Mouse (Mus musculus) heart, embryonic 14.5 days (tissue): ENCODE measurements around the gene Rec8. TPM values are rescaled to one million over a fixed set of nuclear protein-coding genes. Genes with fewer than 3 reads are reported as not detected.

Experiments
- ATAC-seq: fragments of 200-750 bp; cut with Nextera tagmentation; 2 replicates; pipeline ENCODE4 v1.8.0; 2017; ENCODE audit warnings: low read depth, moderate TSS enrichment; ENCODE audit not compliant: insufficient number of reproducible peaks, insufficient read depth, low FRiP score
- H3K27ac ChIP-seq, 2 experiments: fragments of 200-500 bp in 1 of 2; fragments of 300-500 bp in 1 of 2; sonication (generic) in 1 of 2; replicated peaks in 1 of 2; 2 replicates each; pipeline ENCODE4 v1.5.1; 2012 to 2014; ENCODE audit warnings: low read depth in 2 of 2, low read length in 2 of 2, control low read depth in 1 of 2, mild to moderate bottlenecking in 1 of 2, mixed read lengths in 1 of 2; ENCODE audit not compliant: control insufficient read depth in 1 of 2, insufficient read depth in 1 of 2
- H3K27me3 ChIP-seq: fragments of 300-500 bp; sonication (generic); 2 replicates; pipeline ENCODE4 v1.6.1; 2014; ENCODE audit warnings: mild to moderate bottlenecking, low read length, control low read depth; ENCODE audit not compliant: control insufficient read depth, insufficient read depth
- H3K36me3 ChIP-seq: fragments of 300-500 bp; sonication (generic); 2 replicates; pipeline ENCODE4 v1.6.1; 2014; ENCODE audit warnings: mild to moderate bottlenecking, control low read depth, low read length, mixed read lengths; ENCODE audit not compliant: control insufficient read depth, insufficient read depth
- H3K4me1 ChIP-seq, 2 experiments: fragments of 200-500 bp in 1 of 2; fragments of 300-500 bp in 1 of 2; sonication (generic) in 1 of 2; 2 replicates each; pipeline ENCODE4 v1.6.1; 2012 to 2014; ENCODE audit warnings: low read length in 2 of 2, control low read depth in 1 of 2, mixed read lengths in 1 of 2; ENCODE audit not compliant: control insufficient read depth in 2 of 2, insufficient read depth in 2 of 2
- H3K4me2 ChIP-seq: fragments of 300-500 bp; sonication (generic); 2 replicates; pipeline ENCODE4 v1.6.1; 2014; ENCODE audit warnings: mild to moderate bottlenecking, low read length
- H3K4me3 ChIP-seq, 2 experiments: fragments of 200-500 bp in 1 of 2; fragments of 300-500 bp in 1 of 2; sonication (generic) in 1 of 2; 2 replicates each; pipeline ENCODE4 v1.5.1; 2012 to 2014; ENCODE audit warnings: low read length in 2 of 2, mild to moderate bottlenecking in 2 of 2, control low read depth in 1 of 2, low read depth in 1 of 2, moderate library complexity in 1 of 2; ENCODE audit not compliant: control insufficient read depth in 1 of 2, insufficient read depth in 1 of 2
- H3K9ac ChIP-seq: fragments of 300-500 bp; sonication (generic); 2 replicates; pipeline ENCODE4 v1.6.1; 2014; ENCODE audit warnings: mild to moderate bottlenecking, low read length
- H3K9me3 ChIP-seq: fragments of 300-500 bp; sonication (generic); 2 replicates; pipeline ENCODE4 v1.6.1; 2016; ENCODE audit warnings: low read length, control low read depth; ENCODE audit not compliant: control insufficient read depth
- WGBS: fragments of 180-500 bp; shearing (Covaris S2); extraction: QIAGEN DNeasy Blood & Tissue Kit; methylation state at CpG from one replicate; pipeline ENCODE4 v1.1.7; 2014; 5-methylcytosine and 5-hydroxymethylcytosine counted together
- polyA plus RNA-seq: library from polyadenylated mRNA; unstranded; fragments of >200 nt; fragmentation: Nextera tagmentation; extraction: Ambion mirVana; gene quantifications from 2 replicates; pipeline ENCODE4 v1.2.1, GENCODE M21; 2014

Gene Rec8
- polyA plus RNA-seq, 1 experiment from 2014 or later = 10.2 TPM

GRCm38 (mm10) chr14:55660636-55661035 lies 42.8 kb downstream of the Rec8 start:
- Histone ChIP-seq H3K4me2 (peak overlapping the region; percentile 74), H3K4me1 (peaks cover 15 to 19% of the 10 kb centered on the region in 2 experiments; a peak in 3 of 4 replicates), H3K27ac (peak overlapping the region in 1 of 2 experiments; percentile 82; a peak in 1 of 4 replicates), H3K36me3 (peaks cover 47% of the 10 kb centered on the region), H3K4me3 (peak overlapping the region in 1 of 2 experiments; percentile 81; a peak in 2 of 4 replicates), H3K27me3 (no peaks in the 10 kb centered on the region), H3K9ac (peak overlapping the region; percentile 27; the same call in 1 of the 2 replicates), H3K9me3 (no peaks in the 10 kb centered on the region)
- WGBS = 46% methylated on average over 2 of the region's 2 CpGs
- no peak for ATAC-seq

DNA sequence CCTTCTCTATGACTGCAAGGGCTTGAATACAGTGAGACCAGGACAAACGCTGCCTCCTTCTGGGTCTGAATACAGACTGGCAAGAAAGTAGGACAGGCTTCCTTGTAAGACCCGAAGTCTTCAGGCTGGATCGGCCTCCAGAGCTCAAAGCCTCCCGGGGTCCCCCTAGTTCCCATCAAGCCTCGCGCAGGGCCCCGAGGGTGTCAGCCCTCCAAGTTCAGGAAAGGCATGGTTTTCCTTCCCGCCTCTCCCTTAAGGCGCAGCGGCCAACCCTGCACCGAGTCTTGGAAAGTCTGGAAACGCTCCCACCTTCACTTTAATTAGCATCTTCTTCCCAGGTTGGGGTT lies 53.6 kb downstream of the Rec8 start:
- peak; percentile 33; the same call in 1 of the 2 replicates for ATAC-seq
- Histone ChIP-seq H3K9ac (peak overlapping the region; percentile 84), H3K4me2 (peak overlapping the region; percentile 76), H3K4me3 (peak overlapping the region; percentile 82 to 86), H3K4me1 (peaks cover 2 to 10% of the 10 kb centered on the region in 2 experiments; a peak in 3 of 4 replicates), H3K27ac (peak overlapping the region; percentile 84 to 85), H3K9me3 (no peaks in the 10 kb centered on the region), H3K27me3 (no peaks in the 10 kb centered on the region), H3K36me3 (peaks cover 41% of the 10 kb centered on the region)
- WGBS = under 1% methylated on average over 12 of the region's 12 CpGs

DNA sequence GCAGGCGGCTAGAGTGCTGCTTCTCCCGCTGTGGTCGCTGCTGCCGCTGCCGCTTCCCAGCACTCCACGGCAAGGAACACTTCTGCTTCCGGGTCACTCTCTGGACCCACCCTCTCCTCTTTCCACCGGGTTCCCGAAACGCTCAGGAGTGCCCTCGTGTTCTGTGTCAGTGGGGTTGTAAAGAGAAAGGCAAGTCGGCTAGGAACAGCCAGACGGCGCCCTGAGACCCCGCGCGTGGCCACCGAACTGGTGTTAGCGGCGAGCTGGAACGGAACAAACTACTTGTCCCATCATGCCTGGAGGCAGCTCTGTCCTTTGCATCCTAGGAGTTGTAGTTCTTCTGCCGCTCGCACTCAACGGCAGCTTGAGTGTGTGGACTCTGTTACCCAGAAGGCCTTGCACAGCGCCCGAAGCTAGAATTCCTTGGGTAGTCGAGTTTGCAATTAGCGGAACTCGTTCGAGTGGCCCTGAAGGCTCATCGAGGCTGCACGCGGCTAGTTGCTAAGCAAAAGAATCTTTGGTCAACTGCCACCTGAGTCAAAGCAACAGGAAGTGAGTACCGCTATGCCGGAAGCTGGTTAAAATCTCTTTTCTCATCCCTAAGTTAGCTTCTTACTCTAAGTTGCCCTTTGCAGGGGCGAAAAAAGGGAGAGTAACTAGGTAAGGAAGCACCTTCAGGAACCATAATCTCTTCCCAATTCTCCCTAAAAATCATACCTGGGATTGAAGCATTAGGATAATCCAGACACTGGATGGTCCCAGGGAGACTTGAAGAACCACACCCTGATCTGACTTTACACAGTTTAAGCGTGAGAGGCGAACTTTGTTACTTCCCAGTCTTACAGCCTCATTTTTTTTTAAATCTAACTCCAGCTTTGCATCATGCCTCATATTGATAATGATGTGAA lies 54.2 kb downstream of the Rec8 start, which contains the start of the genes Gmpr2 and Nedd8:
TSS of gene Gmpr2 (plus strand) at position 109 of the 908 bp plus-strand sequence.
TSS of gene Nedd8 (minus strand) at position 292 of the 908 bp plus-strand sequence.
- H3K9me3 ChIP-seq = no peaks in the 10 kb centered on the region
- under 1% methylated on average over 38 of the region's 38 CpGs for WGBS
- H3K9ac ChIP-seq = peak within 1 kb of the TSS; percentile 84
- peak within 1 kb of the TSS; percentile 76 for H3K4me2 ChIP-seq
- H3K4me3 ChIP-seq = peak within 1 kb of the TSS; percentile 82 to 86
- peak within 1 kb of the TSS; percentile 84 to 85 for H3K27ac ChIP-seq
- H3K27me3 ChIP-seq = no peaks in the 10 kb centered on the region
- ATAC-seq = peak; percentile 94
- peaks cover 2 to 10% of the 10 kb centered on the region in 2 experiments; a peak in 3 of 4 replicates for H3K4me1 ChIP-seq
- peaks cover 43% of the 10 kb centered on the region for H3K36me3 ChIP-seq

DNA sequence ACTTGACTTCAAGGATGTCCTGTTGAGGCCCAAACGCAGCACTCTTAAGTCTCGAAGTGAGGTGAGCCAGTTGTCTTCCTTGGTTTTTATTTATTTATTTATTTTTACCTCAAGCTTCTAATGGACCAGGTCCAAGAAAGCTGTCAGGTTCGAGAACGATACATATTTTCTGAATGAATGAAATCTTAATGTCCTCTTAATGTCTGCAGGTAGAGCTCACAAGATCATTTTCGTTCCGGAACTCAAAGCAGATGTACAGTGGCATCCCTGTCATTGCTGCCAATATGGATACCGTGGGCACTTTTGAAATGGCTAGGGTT lies 54.9 kb downstream of the Rec8 start:
- Histone ChIP-seq H3K4me3 (peak overlapping the region; percentile 82 to 86; a peak in 3 of 4 replicates), H3K27ac (peak overlapping the region; percentile 68 to 77)
- ATAC-seq = no peak

More for the DNA sequence above, 54.9 kb downstream of the Rec8 start:
- 74% methylated on average over 7 of the region's 7 CpGs for WGBS
- H3K9me3 ChIP-seq = no peaks in the 10 kb centered on the region
- H3K4me2 ChIP-seq = peak overlapping the region; percentile 76
- peaks cover 2 to 10% of the 10 kb centered on the region in 2 experiments; a peak in 3 of 4 replicates for H3K4me1 ChIP-seq
- peak overlapping the region; percentile 84 for H3K9ac ChIP-seq
- H3K27me3 ChIP-seq = no peaks in the 10 kb centered on the region
- peaks cover 50% of the 10 kb centered on the region for H3K36me3 ChIP-seq

Other genes starting within 250 kb of the Rec8 start
- 43.4 and 54.1 TPM in 2 replicates for gene Dhrs4, start 139.3 kb upstream of the Rec8 start, polyA plus RNA-seq
- 1.6 and 2.9 TPM in 2 replicates for gene Carmil3, start 127.4 kb upstream of the Rec8 start, polyA plus RNA-seq
- gene Cpne6, start 107.6 kb upstream of the Rec8 start, polyA plus RNA-seq = 0.12 and 0.36 TPM in 2 replicates
- not detected in 2 replicates for gene Nrl, start 93.1 kb upstream of the Rec8 start, polyA plus RNA-seq
- gene Pck2, start 77.8 kb upstream of the Rec8 start, polyA plus RNA-seq = 35.1 TPM in 2 replicates
- gene Dcaf11, start 58.0 kb upstream of the Rec8 start, polyA plus RNA-seq = 68.1 and 74.1 TPM in 2 replicates
- not detected in 2 replicates for gene A730061H03Rik, start 57.6 kb upstream of the Rec8 start, polyA plus RNA-seq
- 97.6 and 102 TPM in 2 replicates for gene Fitm1, start 42.4 kb upstream of the Rec8 start, polyA plus RNA-seq
- gene Psme1, start 39.9 kb upstream of the Rec8 start, polyA plus RNA-seq = 224 and 250 TPM in 2 replicates
- 22.6 and 22.7 TPM in 2 replicates for gene Emc9, start 32.7 kb upstream of the Rec8 start, polyA plus RNA-seq
- gene Psme2, start 26.9 kb upstream of the Rec8 start, polyA plus RNA-seq = 225 and 229 TPM in 2 replicates
- 12.7 and 13.1 TPM in 2 replicates for gene Rnf31, start 26.3 kb upstream of the Rec8 start, polyA plus RNA-seq
- 9.8 and 10.1 TPM in 2 replicates for gene Irf9, start 14.5 kb upstream of the Rec8 start, polyA plus RNA-seq
- 65.7 and 68.4 TPM in 2 replicates for gene Ipo4, start 17.9 kb downstream of the Rec8 start, polyA plus RNA-seq
- 1.8 and 2.5 TPM in 2 replicates for gene Gm49378, start 19.9 kb downstream of the Rec8 start, polyA plus RNA-seq
- 86.6 and 90.0 TPM in 2 replicates for gene Tm9sf1, start 25.8 kb downstream of the Rec8 start, polyA plus RNA-seq
- 0.35 and 0.46 TPM in 2 replicates for gene Tssk4, start 32.1 kb downstream of the Rec8 start, polyA plus RNA-seq
- gene Mdp1, start 42.5 kb downstream of the Rec8 start, polyA plus RNA-seq = 99.2 and 100 TPM in 2 replicates
- gene Gmpr2, start 53.9 kb downstream of the Rec8 start, polyA plus RNA-seq = 40.6 and 40.9 TPM in 2 replicates
- gene Nedd8, start 54.1 kb downstream of the Rec8 start, polyA plus RNA-seq = 511 and 563 TPM in 2 replicates
- 28.7 and 31.6 TPM in 2 replicates for gene Tinf2, start 63.8 kb downstream of the Rec8 start, polyA plus RNA-seq
- gene Tgm1, start 95.9 kb downstream of the Rec8 start, polyA plus RNA-seq = 0.13 and 0.14 TPM in 2 replicates
- 20.1 and 20.5 TPM in 2 replicates for gene Rabggta, start 104.2 kb downstream of the Rec8 start, polyA plus RNA-seq
- gene Dhrs1, start 127.7 kb downstream of the Rec8 start, polyA plus RNA-seq = 59.8 and 70.6 TPM in 2 replicates
- gene Nop9, start 127.7 kb downstream of the Rec8 start, polyA plus RNA-seq = 21.3 and 25.2 TPM in 2 replicates
- 1.5 and 1.6 TPM in 2 replicates for gene Cideb, start 140.4 kb downstream of the Rec8 start, polyA plus RNA-seq
- gene Ltb4r2, start 143.4 kb downstream of the Rec8 start, polyA plus RNA-seq = 0.24 and 0.27 TPM in 2 replicates
- 0.28 and 0.62 TPM in 2 replicates for gene Ltb4r1, start 147.9 kb downstream of the Rec8 start, polyA plus RNA-seq
- 14.8 and 17.7 TPM in 2 replicates for gene Adcy4, start 166.1 kb downstream of the Rec8 start, polyA plus RNA-seq
- gene Ripk3, start 170.8 kb downstream of the Rec8 start, polyA plus RNA-seq = 13.6 and 16.1 TPM in 2 replicates
- gene Nfatc4, start 205.1 kb downstream of the Rec8 start, polyA plus RNA-seq = 7.6 and 11.0 TPM in 2 replicates
- gene Nynrin, start 236.0 kb downstream of the Rec8 start, polyA plus RNA-seq = 11.0 and 12.4 TPM in 2 replicates